21 mouse cellular contexts compared by ENCODE assay signal in the genomic region with DNA sequence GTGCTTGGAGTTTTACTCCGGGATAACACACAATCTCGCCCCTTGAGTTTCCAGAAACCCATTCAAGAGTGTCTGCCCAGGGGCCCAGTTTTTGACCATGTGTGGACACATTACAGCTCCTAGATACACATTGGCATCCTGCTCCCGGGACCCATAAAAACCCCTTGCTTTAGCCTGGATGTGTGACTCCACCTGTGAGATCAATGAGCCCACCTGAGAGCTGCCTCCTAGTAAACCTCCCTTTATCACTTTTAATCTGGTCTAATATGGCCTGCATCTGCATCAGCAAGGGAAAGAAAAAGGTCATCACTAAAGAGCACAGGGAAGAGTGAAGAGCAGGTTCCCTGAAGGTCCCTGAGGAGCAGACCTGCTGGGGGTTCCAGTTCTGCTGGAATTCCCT. TPM values are rescaled to one million over a fixed set of nuclear protein-coding genes. Genes with fewer than 3 reads are reported as not detected.
"Had no signal": no experiment of that assay in that cellular context is flagged by ENCODE, and none has a peak within 500 bp of the region (broad histone marks: within the 10 kb centered on the region; RNA-seq: fewer than 3 reads in every experiment).

No protein-coding gene starts in this region.

- H3K9ac ChIP-seq: neural tube, embryonic 13.5 days; neural tube, embryonic 15.5 days; stomach, embryonic 15.5 days had no signal

- H3K4me1 ChIP-seq: neural tube, embryonic 13.5 days; neural tube, embryonic 15.5 days; stomach, embryonic 15.5 days had no signal

- H3K4me3 ChIP-seq: neural tube, embryonic 13.5 days; neural tube, embryonic 15.5 days; stomach, embryonic 15.5 days had no signal

- H3K9me3 ChIP-seq: neural tube, embryonic 13.5 days; neural tube, embryonic 15.5 days; stomach, embryonic 15.5 days had no signal

- DNase-seq: retina, postnatal 1 day; right cerebral cortex, adult 18-20 months; right cerebral cortex, postnatal 14 days; right cerebral cortex, postnatal 25 days; right cerebral cortex, postnatal 4 days; spleen, adult 18-20 months; thymus, adult 18-20 months; thymus, adult 2 months; thymus, postnatal 14 days; thymus, postnatal 25 days; thymus, postnatal 36 days; thymus, postnatal 4 days had no signal

- H3K27ac ChIP-seq: neural tube, embryonic 13.5 days; neural tube, embryonic 15.5 days; stomach, embryonic 15.5 days; stomach, postnatal 0 days had no signal

- H3K4me2 ChIP-seq: neural tube, embryonic 13.5 days; neural tube, embryonic 15.5 days; stomach, embryonic 15.5 days had no signal

- H3K36me3 ChIP-seq: neural tube, embryonic 13.5 days; neural tube, embryonic 15.5 days; stomach, embryonic 15.5 days had no signal

RNA-seq across cellular contexts. Expression of a gene that starts 29.8 kb away (rescaled TPM):
- total RNA-seq: neutrophil, adult 5-6 weeks had no signal
- polyA plus RNA-seq: neural tube, embryonic 13.5 days; neural tube, embryonic 14.5 days; neural tube, embryonic 15.5 days; small intestine, adult 2 months; spleen, adult 2 months; stomach, embryonic 14.5 days had no signal

RNA-seq across cellular contexts. Expression of a gene that starts 43.1 kb away (rescaled TPM):
- total RNA-seq: neutrophil, adult 5-6 weeks had no signal
- polyA plus RNA-seq: small intestine, adult 2 months had no signal
